Mouse (Mus musculus) cerebellum, adult 18-20 months (tissue): ENCODE data around the gene Coq2.

ENCODE experiments used
- DNase-seq, 2 experiments: peaks; one replicate each; pipeline ENCODE4 v3.0.0; 2021

The Coq2 gene

GRCm38 (mm10) chr5:100619586-100620275 is 55.2 kb downstream of the Coq2 start:
- no peak for DNase-seq

- no peak for DNase-seq
These were observed 60.8 kb downstream of the Coq2 start for GRCm38 (mm10) chr5:100613896-100614768.

GRCm38 (mm10) chr5:100607868-100608267 is 67.1 kb downstream of the Coq2 start:
- no peak for DNase-seq

DNA sequence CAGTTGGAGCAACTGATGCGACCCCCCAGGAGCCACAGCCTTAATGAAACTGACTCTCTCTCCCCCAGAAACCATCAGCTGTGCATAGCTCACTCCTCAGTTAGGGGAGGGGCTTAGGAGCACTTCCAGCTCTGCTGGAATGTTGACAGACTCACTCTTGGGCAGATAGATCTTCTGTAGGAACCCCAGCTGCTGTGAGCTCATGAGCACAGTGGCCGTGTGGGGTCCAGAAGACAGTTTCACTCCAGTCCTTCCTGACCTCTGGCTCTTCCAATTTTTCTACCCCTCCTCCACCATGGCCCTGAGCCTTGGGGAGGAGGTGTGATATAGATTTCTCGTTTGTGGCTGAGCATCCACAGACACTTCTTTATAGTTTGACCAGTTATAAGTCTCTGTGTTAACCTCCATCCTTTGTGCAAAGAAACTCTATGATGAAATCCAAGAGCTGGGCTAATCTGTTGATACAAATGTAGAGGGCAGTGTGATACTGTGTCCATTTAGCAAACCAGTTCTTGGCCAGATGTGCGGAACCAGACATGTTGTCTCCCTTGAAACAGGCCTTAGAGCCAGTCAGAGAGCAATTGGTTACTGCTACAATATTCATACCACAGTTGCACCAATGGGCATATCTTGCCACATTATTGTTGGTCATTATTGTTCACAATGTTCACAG is 67.7 kb downstream of the Coq2 start:
- DNase-seq = no peak

DNA sequence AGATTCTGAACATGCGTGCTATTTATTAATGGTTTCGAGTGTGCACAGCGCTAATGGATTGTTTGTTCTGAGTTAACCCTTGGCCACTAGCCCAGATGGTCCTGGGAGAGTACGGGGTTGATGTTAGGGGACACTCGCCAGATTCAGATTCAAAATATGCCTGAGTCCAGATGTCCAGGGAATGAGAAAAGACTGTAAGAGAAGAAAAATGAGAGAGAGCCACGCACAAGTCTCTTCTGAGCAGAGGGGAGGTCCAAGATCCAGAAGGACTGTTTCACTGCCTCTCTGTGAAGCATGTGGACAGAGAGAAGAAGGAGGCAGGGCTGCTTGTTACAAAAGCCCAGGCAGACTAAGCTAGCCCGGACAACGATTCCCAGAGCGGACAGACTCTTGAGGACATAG is 69.1 kb downstream of the Coq2 start:
- no peak for DNase-seq
